Mouse (Mus musculus): ENCODE measurements at regions not wholly inside any gene's neighbourhood (a gene's known extent, or its start where the extent isn't known, plus 50 kb on each side); places are given as distances from the start of the nearest gene placed in this dataset.

DNA sequence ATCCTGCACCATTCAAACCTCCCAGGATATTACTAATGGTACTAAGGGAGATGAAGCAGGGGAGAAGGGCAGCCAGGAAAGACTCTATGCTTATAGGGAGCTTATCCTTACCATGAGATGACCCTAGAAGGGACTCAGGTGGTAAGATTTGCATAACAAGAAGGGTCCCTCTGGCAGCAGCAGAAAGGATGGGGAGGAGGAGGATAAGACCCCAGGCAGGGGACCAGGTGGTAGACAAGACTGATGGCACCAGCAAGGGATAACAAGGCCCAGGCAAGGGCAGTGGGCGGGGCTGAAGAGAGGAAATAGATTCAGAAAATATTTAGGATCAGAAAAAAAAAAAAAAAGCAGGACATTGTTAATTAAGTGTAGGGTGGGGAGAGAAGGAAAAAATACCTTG, 245.7 kb upstream of the Rsrc1 start:
- no peak for DNase-seq (ENCODE audit: extremely low spot score in 1 of 2, low spot score in 1 of 2)

DNA sequence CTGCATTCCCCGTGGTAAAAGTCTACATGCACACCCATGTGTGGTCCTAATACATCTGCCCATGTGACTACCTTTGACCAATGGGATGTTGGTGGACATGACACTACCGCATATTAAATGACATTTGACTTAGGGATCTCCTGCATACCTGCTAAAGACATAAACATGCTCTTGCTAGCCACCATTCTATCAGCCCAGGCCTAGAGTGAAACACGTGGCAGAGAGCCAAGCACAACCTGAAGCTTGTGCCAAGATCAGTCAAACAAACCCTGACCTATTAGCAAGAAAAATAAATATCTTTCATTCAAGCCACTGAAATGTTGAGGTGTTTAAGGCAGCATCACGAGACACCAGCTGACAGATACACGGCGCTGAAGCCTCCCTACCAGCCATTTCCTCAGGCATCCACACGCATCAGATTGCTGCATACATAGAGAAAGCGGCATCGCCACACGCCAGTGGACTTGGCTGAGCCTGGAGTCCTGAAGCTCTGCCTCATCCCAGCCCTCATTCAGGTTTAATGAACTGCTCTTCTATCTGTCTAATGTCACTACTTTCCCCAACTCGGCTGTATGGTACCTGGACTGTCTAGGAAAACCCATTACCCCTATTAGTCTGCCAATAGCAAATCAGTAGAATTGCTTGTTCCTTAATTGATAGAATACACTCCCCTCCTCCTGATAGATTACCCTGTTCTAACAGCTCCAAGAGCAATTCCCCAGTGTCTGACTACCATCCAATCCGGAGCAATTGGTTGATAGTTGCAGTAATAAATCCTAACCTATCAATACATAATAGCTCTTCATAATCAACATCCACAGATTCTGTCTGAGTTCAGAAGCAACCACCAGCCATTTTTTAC, 242.8 kb upstream of the Rsrc1 start:
- no peak for DNase-seq (ENCODE audit: extremely low spot score in 1 of 2, low spot score in 1 of 2)

DNA sequence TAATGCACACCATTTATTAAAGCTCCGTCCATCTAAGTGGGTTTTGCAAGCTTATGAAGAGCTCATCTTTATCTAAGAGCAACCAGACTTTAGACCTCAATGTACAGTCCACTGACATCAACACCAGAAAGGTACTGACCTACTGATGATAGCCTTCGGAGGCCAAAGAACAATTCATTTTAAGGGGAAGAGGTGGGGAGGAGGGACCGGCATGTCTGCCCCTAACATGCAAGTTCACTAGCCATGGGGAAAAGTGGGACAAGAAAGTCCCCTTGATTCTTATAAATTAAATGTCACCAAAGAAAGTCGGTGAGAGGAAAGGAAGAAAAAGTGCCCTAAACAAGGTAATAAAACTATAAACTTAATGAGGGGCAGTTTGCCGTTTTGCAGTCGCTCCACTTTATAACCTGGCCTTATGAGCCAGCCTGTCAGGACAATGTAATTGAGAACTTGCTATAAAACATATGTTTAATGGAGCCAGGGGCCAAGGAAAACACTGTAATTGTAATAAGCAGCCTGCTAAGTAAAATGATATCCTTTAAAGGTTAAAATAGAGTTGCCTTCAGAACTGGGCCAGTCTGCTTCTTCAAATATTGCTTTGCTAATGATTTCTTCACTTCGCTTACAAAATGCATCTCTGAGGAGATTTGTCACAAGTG, 241.7 kb upstream of the Rsrc1 start:
- DNase-seq (ENCODE audit: extremely low spot score in 1 of 2, low spot score in 1 of 2) = no peak

DNA sequence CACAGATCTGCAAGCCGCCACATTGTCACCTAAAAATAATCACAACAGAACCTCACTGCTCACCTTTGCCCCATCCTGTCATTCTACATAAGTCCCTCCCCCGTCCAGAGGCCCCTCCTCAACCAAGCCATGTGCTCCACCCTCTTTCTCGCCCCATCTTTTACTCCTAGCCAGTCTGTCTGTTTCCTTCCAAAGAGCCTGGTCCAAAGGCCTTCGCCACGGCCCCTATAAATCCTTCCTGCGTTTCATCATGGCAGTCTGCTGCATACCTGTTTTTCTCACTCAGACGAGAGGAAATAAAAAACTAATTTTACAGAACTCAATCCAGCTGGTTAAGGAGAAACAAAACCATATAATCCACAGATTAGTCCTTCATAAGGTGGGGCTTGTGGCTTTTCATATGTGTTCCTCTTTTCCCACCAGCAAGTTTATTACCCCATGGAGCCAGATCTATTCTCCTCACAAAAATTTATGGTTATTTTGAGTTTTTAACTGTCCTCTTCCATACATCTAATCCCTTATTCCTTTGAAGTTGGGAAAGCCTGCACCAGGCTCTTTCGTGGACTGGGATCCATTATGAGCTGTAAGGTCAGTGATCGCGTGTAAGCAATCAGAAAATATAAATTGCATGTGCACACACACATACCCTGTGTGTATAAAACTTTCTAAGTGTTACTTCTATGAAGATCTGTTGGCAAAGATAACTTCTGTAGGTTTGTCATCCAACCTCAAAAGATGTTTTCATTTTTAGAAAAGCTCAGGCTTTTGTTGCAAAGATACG, 236.9 kb upstream of the Rsrc1 start:
- no peak for DNase-seq (ENCODE audit: extremely low spot score in 1 of 2, low spot score in 1 of 2)

DNA sequence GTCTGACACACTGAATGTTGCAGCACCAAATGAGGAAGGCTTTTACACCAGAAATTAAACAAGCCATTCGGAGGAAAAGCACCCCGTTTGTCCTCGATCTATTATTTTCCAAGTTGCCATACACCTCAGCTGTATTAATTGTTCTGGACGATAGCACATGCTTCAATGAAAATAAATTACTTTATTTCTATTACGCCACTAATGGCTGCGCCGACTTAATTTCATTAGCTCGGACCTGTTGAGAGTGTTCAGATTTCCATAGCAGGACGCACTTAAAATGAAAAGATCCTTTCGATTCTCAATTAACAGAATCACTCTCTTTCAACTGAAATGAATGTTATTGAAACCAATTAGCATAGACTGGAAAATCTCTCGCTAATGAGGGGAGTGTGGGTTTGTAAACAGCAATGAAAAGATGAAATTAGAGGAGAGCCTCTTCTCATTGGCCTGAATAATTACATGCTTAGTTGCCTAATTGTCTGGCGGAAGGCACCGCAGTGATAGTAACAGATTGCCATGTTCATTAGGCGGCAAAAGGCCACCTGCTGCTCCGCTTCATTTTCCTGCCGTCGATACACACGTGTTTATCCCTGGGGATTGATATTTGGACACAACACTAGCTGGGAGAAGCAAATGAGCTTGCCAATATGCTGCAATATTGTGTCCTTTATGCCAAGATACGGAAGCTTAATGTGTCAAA, 234.7 kb upstream of the Rsrc1 start:
- DNase-seq (ENCODE audit: extremely low spot score in 1 of 2, low spot score in 1 of 2) = peak in 1 of 2 experiments; percentile 6

DNA sequence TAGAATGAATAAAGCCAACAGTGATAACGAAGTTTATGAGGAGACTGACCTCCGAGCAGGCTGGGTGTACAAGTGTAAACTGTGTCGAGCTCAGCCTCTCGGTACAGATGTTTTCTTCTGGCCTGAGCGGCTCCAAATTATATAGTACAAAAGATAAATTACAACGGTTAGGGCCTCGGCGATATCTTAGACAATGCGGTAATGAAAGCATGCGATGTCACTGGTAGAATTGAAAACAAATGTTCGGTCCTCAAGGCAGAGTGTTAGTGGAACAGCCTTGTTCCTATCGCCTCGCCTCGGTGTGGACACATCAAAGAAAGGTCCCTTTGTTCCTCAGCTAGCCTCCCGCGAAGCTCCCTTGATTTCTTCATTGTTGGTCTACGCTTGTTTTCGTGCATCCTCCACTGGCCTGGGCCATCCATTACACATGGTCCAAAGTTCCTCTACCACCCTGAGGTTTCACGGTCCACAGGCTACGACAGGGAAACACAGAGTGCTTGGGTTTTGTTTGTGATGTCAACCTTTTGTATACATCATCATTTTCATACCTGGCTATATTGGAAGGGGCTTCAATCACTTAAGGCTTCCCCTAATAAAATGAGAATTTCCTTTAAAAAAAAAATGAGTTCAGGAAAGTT, 234.0 kb upstream of the Rsrc1 start:
- peak in 1 of 2 experiments; percentile 2 for DNase-seq (ENCODE audit: extremely low spot score in 1 of 2, low spot score in 1 of 2)

DNA sequence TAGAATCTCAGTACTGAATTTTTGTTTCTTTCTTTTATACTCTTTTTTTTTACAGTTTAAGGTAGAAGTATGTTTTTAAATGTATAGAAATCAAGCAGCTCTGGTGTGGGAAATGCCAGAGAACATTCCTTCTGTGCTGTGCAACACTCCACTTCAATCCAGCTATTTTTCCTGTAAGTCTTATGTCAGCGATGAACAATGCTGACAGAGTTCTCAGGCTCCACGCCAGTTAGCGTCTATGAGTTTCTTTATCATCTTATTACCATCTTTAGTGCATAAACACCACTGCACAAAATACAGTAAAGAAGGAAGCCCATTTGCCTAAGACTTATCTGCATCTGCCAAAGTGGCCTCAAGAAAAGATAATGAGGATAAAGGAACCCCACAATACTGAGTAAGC, 223.0 kb upstream of the Rsrc1 start:
- DNase-seq (ENCODE audit: extremely low spot score in 1 of 2, low spot score in 1 of 2) = no peak

DNA sequence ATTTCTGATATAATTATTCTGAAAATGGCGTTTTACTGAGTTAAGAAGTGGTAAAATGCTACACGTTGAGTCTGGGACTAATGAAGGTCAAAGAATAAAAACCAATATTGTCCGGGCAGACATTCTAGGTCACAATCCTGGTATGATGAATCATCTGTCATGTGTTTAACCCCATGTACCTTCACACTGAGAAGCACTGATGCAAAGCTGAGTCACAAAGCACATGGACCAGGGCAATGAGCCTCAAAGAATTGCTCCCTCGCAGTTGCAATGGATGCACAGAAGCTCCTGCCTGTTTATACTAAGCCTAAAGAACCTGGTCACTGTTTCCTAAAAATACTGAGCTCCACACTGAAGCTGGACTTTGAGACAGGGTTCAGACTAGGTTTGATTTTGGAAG, 221.3 kb upstream of the Rsrc1 start:
- no peak for DNase-seq (ENCODE audit: extremely low spot score in 1 of 2, low spot score in 1 of 2)

DNA sequence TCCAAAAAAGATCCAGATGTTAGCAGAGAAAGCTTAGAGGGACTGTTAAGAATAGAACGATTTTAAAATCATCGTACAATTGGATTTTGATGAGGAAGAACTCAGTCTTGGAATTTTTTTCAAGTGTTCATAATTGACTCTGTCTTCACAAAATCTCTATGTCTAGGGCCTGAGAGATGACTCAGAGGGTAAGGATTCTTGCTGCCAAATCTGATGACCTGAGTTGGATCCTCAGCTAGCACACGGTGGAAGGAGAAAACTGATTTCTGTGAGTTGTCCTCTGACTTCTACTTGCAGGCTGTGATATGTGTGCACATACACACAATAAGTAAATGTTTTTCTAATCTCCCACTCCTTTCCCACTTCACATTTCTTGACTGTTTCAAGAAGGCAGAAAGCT, 218.7 kb upstream of the Rsrc1 start:
- DNase-seq (ENCODE audit: extremely low spot score in 1 of 2, low spot score in 1 of 2) = no peak

DNA sequence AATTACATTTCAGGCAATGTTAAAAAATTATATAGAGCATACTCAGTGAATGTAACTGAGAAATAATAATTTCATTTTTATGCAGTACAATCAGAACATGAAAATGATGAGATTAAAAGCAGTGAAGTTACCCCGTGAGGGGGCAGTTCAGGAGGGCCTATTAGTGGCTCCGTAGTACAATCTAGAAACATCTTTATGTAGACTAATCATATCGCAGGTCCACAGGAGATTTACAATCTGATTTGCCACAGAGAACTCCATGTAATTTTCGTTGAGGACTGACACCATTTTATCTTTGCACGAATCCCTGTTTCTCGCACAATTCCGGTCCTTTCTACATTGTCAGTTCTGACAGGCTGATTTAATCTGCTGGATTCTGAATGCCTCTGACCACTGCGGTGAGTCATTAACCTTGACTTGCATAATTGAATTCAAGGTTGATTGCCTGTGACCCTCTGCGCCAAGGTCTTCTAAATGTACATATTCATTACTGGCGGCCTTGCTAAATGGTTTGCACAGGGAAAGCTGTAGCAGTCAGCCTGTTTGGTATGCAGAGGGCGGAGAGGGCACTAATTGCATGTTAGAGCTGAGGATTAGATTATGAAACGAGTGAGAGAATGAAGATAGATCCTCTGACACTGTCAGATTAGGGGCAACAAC, 183.7 kb upstream of the Rsrc1 start:
- no peak for DNase-seq (ENCODE audit: extremely low spot score in 1 of 2, low spot score in 1 of 2)

DNA sequence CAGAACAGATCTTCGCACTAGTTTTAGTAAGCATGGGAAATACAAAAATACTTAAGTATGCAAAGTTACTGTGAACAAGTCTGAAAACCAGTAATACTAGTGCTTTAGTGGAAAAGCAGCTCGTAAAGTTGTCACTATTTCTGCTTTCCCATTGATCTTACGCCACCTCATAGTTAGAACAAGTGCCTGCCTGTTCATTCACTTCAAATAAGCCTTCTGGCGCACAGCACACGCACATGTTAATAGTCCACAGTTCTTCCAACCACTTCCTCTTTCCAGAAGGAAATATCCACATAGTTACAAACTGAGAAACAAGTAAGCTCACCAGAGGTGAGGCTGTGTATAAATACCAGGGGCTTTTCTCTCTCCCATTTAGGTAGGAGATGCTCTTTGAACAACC, 182.9 kb upstream of the Rsrc1 start:
- DNase-seq (ENCODE audit: extremely low spot score in 1 of 2, low spot score in 1 of 2) = no peak

DNA sequence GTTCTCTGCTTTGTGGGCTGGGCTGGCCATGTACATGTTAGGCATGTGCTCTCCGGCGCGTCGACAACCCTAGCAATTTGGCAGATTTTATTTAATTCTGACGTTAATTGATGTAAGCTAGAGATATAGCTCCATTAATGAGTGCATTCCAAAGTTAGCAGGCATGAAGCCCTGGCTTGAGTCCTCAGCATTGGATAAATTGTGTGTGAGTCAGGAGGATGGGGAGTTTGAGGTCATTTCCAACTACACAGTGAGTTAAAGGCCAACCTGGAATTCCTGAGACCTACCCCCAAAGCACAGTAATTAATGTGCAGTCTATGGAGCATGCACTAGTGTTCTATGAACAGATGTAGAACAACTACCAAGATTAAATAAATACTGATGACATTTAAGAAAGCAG, 178.7 kb upstream of the Rsrc1 start:
- DNase-seq (ENCODE audit: extremely low spot score in 1 of 2, low spot score in 1 of 2) = no peak

DNA sequence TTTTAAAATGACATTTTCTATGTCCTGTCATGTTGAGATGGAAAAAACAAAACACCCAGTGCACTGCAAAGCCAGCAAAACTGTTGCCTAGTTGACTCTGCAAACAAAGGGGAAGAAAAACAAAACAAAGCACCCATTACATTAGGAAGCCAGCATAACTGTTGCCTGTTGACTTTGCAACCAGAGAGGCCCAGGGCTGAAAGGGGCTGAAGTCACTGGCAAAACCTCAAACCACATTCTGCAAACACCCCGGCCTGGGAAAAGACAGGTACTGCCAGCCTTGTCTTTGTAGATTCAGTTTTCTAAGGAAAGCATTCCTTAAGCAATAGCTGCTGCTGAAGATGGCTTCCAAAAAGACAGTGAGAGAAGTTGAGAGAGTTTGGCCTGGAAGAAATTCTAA, 175.0 kb upstream of the Rsrc1 start:
- no peak for DNase-seq (ENCODE audit: extremely low spot score in 1 of 2, low spot score in 1 of 2)

DNA sequence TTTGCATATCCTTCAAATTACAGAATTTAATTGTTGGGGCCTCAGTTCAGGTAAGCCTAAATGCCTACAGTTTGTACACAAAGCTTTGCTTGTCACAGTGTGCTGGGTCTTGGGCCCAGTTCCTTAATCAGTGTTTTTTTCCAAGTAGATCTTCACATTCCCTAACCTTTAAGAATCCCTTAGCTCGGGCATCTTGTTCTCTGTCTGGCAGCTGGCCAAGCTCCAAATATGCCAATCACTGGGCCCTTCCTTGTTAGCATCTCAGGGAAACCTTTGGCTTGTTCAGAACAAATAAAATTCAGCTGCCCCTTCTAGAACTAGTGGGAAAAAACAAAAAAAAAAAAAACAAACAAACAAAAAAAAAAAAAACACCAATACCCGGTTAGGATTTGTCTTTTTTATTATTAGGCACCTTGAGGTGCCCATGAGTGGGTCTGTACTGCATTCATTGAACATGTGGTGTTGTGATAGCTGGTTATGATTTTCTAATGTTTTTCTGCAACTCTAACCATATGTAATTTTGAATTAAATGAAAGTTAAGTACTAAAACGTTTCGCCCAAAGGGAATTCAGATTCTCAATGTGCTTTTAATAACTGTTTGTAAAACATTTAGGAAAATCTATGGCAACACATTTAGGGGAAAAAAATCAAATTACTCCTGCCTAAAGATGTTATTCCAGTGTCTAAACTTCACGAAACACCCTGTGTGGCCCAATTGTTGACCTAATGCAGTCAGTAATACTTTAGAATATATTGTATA, 168.3 kb upstream of the Rsrc1 start:
- DNase-seq (ENCODE audit: extremely low spot score in 1 of 2, low spot score in 1 of 2) = no peak

DNA sequence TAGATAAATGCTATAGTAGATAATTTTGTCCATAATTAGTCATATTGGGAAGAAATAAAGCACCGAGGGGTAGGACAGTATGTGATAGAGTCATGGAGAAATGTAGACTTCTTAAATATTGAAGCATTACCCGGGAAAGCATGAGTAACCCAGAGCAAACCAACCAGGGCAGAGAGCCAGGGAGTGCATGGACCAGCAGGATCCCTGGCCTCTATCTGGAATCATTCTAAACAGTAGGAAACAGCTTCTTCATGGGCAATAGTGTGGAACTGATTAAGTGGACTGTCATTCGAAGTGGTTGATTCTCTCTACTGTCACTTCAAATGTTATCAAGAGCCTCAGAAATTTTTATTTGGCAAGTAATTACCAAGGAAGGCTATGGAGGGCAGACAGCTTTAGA, 155.4 kb upstream of the Rsrc1 start:
- no peak for DNase-seq (ENCODE audit: extremely low spot score in 1 of 2, low spot score in 1 of 2)
